Mouse (Mus musculus): ENCODE measurements around the gene Slc26a1. TPM values are rescaled to one million over a fixed set of nuclear protein-coding genes. Genes with fewer than 3 reads are reported as not detected.

Slc26a1 gene
- polyA plus RNA-seq, 1 experiment, result 0.09 TPM

DNA sequence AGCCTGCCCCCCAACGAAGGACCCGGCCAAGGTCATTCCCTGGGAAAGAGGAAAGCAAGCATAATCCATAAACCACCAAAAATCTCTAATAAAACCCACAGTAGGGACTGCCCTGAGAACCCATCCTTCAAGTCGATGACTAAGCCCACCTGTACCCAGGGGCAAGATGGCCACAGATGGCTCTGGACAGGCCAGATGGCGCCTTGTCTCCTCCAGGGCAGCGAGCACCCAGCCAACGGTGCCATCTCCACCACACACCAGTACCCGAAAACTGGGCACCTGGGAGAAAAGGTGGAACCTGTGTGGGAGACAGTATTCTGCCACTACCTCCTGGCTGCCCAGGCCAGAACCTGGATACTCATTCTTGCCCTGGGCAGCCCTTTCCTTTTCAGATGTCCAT lies 25.0 kb downstream of the Slc26a1 start:
- Histone ChIP-seq H3K27ac (ENCODE audit: control insufficient read depth, insufficient read depth, low read depth, low read length) (no peak overlapping the region), H3K27me3 (ENCODE audit: control insufficient read depth, insufficient read depth, low read length) (no peaks in the 10 kb centered on the region), H3K4me3 (ENCODE audit: control insufficient read depth, low read depth, low read length) (no peak overlapping the region), H3K36me3 (ENCODE audit: control insufficient read depth, insufficient read depth, low read length) (no peaks in the 10 kb centered on the region; the same call in 1 of the 2 replicates), H3K4me1 (ENCODE audit: control insufficient read depth, insufficient read depth, low read length) (no peaks in the 10 kb centered on the region)
- TF ChIP-seq CTCF (IDR thresholded peaks at IDR 0.05; ENCODE audit: control insufficient read depth, insufficient read depth, insufficient replicate concordance, low read depth, low read length) (no peak), POLR2A (IDR thresholded peaks at IDR 0.05; ENCODE audit: control insufficient read depth, low read depth, low read length) (no peak)

DNA sequence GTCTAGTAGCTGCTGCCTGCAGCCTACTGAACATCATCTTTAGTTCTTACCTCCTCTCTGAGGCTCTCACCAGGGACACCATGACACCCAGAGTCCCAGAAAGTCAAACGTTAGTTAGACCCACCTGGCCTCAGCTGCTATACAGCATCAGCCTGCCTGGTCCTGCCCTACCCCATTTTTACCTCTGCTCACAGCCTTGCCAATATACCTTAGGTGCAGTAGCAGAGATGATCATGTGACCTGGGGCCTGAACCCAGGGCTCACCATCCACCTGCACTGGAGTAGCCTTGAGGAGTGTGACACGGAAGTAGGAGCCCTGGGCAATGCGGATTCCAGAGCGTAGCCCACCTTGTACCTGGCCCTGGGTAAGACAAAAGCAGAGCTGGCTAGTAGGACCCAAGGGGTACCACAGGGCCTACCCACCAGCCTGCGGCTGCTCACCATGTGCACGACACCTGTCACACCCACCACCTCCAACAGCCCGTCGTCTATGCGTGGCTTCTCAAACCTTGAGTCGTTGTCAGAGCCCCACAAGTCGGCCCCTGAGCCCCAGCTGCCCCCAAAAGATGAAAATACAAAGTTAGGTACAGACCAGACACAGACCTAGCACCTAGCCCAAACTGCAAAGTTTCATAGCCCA lies 26.3 kb downstream of the Slc26a1 start:
- Histone ChIP-seq H3K27ac (ENCODE audit: control insufficient read depth, insufficient read depth, low read depth, low read length) (no peak overlapping the region), H3K27me3 (ENCODE audit: control insufficient read depth, insufficient read depth, low read length) (no peaks in the 10 kb centered on the region), H3K36me3 (ENCODE audit: control insufficient read depth, insufficient read depth, low read length) (no peaks in the 10 kb centered on the region; the same call in 1 of the 2 replicates), H3K4me1 (ENCODE audit: control insufficient read depth, insufficient read depth, low read length) (no peaks in the 10 kb centered on the region), H3K4me3 (ENCODE audit: control insufficient read depth, low read depth, low read length) (no peak overlapping the region)
- TF ChIP-seq CTCF (IDR thresholded peaks at IDR 0.05; ENCODE audit: control insufficient read depth, insufficient read depth, insufficient replicate concordance, low read depth, low read length) (no peak), POLR2A (IDR thresholded peaks at IDR 0.05; ENCODE audit: control insufficient read depth, low read depth, low read length) (no peak)

DNA sequence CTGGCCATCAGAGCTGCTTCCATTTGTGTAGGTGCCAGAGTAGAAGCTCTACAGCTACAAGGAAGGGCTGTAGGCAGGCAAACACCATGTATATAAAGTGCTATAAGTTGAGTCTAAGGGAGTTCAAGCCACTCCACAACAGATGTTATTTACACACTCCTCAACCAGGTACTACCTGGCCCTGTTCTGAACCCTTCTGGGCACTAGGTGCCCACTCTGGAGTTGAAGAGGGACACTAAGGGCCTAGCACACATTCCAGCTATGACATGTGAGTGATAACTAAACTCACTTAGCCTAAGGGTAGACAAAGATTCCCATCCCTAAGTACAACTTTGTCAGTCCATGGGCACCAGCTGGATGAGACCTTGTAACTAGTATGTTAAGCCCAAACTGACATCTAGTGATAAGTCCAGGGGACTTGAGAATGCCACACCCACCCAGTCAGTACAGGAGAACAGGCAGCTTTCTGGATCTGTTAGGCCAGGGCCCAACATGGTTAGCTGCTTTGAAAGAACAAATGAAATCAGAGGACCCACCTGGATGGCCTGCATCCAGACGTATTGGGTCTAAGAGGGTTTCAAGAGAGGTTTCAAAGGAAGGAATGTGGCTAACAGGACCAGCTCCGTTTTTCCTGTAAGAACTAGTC lies 27.4 kb downstream of the Slc26a1 start:
- Histone ChIP-seq H3K27me3 (ENCODE audit: control insufficient read depth, insufficient read depth, low read length) (no peaks in the 10 kb centered on the region), H3K36me3 (ENCODE audit: control insufficient read depth, insufficient read depth, low read length) (no peaks in the 10 kb centered on the region; the same call in 1 of the 2 replicates), H3K4me3 (ENCODE audit: control insufficient read depth, low read depth, low read length) (no peak overlapping the region), H3K4me1 (ENCODE audit: control insufficient read depth, insufficient read depth, low read length) (no peaks in the 10 kb centered on the region), H3K27ac (ENCODE audit: control insufficient read depth, insufficient read depth, low read depth, low read length) (no peak overlapping the region)
- TF ChIP-seq CTCF (IDR thresholded peaks at IDR 0.05; ENCODE audit: control insufficient read depth, insufficient read depth, insufficient replicate concordance, low read depth, low read length) (no peak), POLR2A (IDR thresholded peaks at IDR 0.05; ENCODE audit: control insufficient read depth, low read depth, low read length) (no peak)

DNA sequence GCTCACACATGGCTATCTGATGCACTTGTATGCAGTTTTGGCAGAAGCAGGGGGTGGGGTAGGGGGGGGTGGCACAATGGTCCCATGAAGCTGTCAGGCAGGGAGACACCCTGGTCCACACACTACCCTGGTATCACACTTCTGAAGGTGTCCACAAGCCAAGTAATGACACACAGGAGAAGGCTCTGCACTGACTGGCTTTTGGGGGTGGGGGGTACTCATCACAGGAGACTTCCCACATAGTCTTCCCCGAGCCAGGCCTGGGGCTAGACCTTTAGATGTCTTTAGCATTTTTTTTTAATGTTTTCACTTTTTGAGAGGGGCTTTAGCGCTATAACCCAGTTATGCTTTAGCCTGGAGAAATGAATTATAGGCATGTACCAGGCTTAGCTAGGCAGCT lies 28.1 kb downstream of the Slc26a1 start:
- TF ChIP-seq CTCF (IDR thresholded peaks at IDR 0.05; ENCODE audit: control insufficient read depth, insufficient read depth, insufficient replicate concordance, low read depth, low read length), result no peak
- no peak for TF ChIP-seq POLR2A (IDR thresholded peaks at IDR 0.05; ENCODE audit: control insufficient read depth, low read depth, low read length)
- no peaks in the 10 kb centered on the region for H3K27me3 ChIP-seq (ENCODE audit: control insufficient read depth, insufficient read depth, low read length)
- H3K36me3 ChIP-seq (ENCODE audit: control insufficient read depth, insufficient read depth, low read length), result peaks cover 1% of the 10 kb centered on the region; the same call in 1 of the 2 replicates
- no peak overlapping the region for H3K27ac ChIP-seq (ENCODE audit: control insufficient read depth, insufficient read depth, low read depth, low read length)
- no peaks in the 10 kb centered on the region for H3K4me1 ChIP-seq (ENCODE audit: control insufficient read depth, insufficient read depth, low read length)
- no peak overlapping the region for H3K4me3 ChIP-seq (ENCODE audit: control insufficient read depth, low read depth, low read length)

DNA sequence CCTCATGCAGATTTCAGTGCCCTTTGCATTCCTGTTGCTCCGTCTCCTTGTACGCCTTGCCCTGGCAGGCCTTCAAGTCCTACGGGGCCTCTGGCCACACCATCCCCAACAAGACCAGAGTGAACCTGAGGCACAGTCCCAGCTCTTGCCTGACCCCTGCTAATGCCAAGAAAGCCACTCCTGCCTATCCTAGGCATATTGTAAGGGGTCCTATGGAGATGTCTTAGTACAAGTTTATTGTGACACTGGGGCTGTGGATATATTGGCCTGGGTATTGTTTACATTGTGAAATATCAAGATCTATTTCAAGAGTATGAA lies 29.1 kb downstream of the Slc26a1 start:
- H3K27me3 ChIP-seq (ENCODE audit: control insufficient read depth, insufficient read depth, low read length), result no peaks in the 10 kb centered on the region
- TF ChIP-seq POLR2A (IDR thresholded peaks at IDR 0.05; ENCODE audit: control insufficient read depth, low read depth, low read length), result no peak
- TF ChIP-seq CTCF (IDR thresholded peaks at IDR 0.05; ENCODE audit: control insufficient read depth, insufficient read depth, insufficient replicate concordance, low read depth, low read length), result no peak
- no peak overlapping the region for H3K27ac ChIP-seq (ENCODE audit: control insufficient read depth, insufficient read depth, low read depth, low read length)
- H3K4me1 ChIP-seq (ENCODE audit: control insufficient read depth, insufficient read depth, low read length), result no peaks in the 10 kb centered on the region
- no peak overlapping the region for H3K4me3 ChIP-seq (ENCODE audit: control insufficient read depth, low read depth, low read length)
- peaks cover 1% of the 10 kb centered on the region; the same call in 1 of the 2 replicates for H3K36me3 ChIP-seq (ENCODE audit: control insufficient read depth, insufficient read depth, low read length)

DNA sequence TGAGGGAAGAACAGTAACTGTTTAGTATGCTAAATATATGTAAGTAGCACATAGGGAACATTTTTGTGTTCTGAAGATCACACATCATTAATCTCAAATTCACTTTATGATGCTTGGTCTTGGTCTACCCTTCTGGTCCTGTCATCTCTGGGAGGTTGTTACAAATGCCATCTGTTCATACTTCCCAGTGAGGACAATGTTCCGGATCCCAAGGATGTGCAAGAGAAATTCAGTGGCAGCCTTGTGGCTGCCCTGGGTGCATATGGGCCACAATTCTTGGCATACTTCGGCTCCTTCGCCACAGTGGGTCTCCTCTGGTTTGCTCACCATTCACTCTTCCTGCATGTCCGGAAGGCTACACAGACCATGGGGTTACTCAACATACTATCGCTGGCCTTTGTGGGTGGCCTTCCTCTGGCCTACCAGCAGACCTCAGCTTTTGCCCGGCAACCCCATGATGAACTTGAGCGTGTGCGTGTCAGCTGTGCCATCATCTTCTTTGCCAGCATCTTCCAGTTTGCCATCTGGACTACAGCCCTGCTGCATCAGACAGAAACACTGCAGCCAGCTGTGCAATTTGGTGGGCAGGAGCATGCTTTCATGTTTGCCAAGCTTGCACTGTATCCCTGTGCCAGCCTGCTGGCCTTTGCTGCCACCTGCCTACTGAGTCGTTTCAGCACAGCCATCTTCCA lies 29.6 kb downstream of the Slc26a1 start:
- H3K36me3 ChIP-seq (ENCODE audit: control insufficient read depth, insufficient read depth, low read length), result peaks cover 1% of the 10 kb centered on the region; the same call in 1 of the 2 replicates
- no peak for TF ChIP-seq CTCF (IDR thresholded peaks at IDR 0.05; ENCODE audit: control insufficient read depth, insufficient read depth, insufficient replicate concordance, low read depth, low read length)
- H3K27ac ChIP-seq (ENCODE audit: control insufficient read depth, insufficient read depth, low read depth, low read length), result no peak overlapping the region
- no peaks in the 10 kb centered on the region for H3K27me3 ChIP-seq (ENCODE audit: control insufficient read depth, insufficient read depth, low read length)
- no peaks in the 10 kb centered on the region for H3K4me1 ChIP-seq (ENCODE audit: control insufficient read depth, insufficient read depth, low read length)
- H3K4me3 ChIP-seq (ENCODE audit: control insufficient read depth, low read depth, low read length), result no peak overlapping the region

DNA sequence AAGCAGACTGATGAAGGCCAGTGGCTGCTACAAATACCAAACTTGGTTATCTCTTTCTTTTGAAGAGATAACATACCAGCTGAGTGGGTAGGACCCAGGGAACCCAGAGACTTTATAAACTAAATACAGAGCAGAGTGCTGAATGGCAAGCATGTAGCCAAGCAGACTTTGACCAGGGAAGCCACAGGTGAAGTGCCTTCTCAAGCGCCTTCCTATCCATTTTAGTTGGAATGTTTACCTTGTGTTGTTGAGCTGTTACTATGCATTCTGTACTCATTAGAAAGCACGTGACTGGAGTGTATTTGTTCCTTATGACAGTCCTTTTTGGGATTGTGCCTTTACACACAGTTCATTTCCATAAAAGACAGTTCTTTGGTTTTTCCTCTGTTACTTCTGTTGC lies 31.7 kb downstream of the Slc26a1 start:
- H3K27ac ChIP-seq (ENCODE audit: control insufficient read depth, insufficient read depth, low read depth, low read length), result no peak overlapping the region
- no peak overlapping the region for H3K4me3 ChIP-seq (ENCODE audit: control insufficient read depth, low read depth, low read length)
- H3K4me1 ChIP-seq (ENCODE audit: control insufficient read depth, insufficient read depth, low read length), result no peaks in the 10 kb centered on the region
- TF ChIP-seq CTCF (IDR thresholded peaks at IDR 0.05; ENCODE audit: control insufficient read depth, insufficient read depth, insufficient replicate concordance, low read depth, low read length) (no peak), POLR2A (IDR thresholded peaks at IDR 0.05; ENCODE audit: control insufficient read depth, low read depth, low read length) (no peak)
- H3K27me3 ChIP-seq (ENCODE audit: control insufficient read depth, insufficient read depth, low read length), result no peaks in the 10 kb centered on the region
- peaks cover 1% of the 10 kb centered on the region; the same call in 1 of the 2 replicates for H3K36me3 ChIP-seq (ENCODE audit: control insufficient read depth, insufficient read depth, low read length)

All from testis, adult 2 months (tissue).